Mouse (Mus musculus): ENCODE measurements around the gene D430019H16Rik. TPM values are rescaled to one million over a fixed set of nuclear protein-coding genes. Genes with fewer than 3 reads are reported as not detected.

D430019H16Rik gene
- total RNA-seq (2023): not detected

DNA sequence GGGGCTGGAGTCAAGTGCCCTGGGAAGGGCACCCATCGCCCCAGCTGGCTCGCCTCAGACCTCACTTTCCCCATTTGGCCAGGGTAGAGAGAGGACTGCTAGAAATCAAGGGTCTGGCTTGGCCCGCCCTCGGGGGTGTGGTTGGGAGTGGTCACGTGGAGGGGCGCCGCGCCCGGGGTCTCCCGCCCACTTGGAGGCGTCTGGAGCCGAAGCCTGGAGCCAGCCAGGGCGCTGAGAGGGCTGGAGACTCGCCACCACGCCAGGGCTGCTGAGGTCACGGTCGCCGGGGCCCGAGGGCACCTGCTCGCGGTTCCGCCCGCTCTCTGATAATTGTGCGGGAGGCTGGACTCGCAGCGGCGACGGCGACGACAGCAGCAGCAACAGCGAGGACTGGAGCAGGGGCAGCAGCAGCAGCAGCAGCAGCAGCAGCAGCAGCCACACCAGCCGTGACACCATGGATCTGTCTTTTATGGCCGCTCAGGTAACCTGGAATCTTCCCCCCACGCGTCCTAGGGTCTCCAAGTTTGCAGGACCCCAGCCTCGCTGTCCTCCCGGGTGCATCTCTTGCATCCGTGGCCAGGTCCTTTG is at the start of gene D430019H16Rik:
Gene D430019H16Rik (plus strand): TSS at position 187 of the 588 bp plus-strand sequence.

Other genes with a start within 250 kb of the D430019H16Rik start
- not detected for gene Tcl1, start 231.1 kb upstream of the D430019H16Rik start, total RNA-seq (2023)
- gene Tunar, start 120.0 kb upstream of the D430019H16Rik start, total RNA-seq (2023): not detected
- not detected for gene Bdkrb2, start 109.4 kb downstream of the D430019H16Rik start, total RNA-seq (2023)
- not detected for gene Bdkrb1, start 149.2 kb downstream of the D430019H16Rik start, total RNA-seq (2023)
- 11.9 TPM for gene Gskip, start 231.0 kb downstream of the D430019H16Rik start, total RNA-seq (2023)
- 47.7 TPM for gene Atg2b, start 231.4 kb downstream of the D430019H16Rik start, total RNA-seq (2023)

Measured in CD4-positive naive resting alpha-beta T cell, adult 57 days (primary cell).